Mouse (Mus musculus): Measurements from ENCODE around the gene Stx6.
"Not testable (repeated sequence)": the region's sequence is repeated elsewhere in the genome, so short reads cannot be mapped to it uniquely, and the experiment has no call there.

DNA sequence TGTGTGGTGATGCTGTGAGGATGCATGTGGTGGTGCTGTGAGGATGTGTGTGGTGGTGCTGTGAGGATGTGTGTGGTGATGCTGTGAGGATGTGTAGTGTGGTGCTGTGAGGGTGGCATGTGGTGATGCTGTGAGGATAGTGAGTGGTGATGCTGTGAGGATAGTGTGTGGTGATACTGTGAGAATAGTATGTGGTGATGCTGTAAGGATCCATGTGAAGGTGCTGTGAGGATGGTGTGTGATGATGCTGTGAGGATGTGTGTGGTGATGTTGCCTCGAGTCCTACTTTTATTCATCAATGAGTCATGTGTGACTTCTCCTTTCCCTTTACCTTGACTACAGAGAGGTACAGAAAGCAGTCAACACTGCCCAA is 15.1 kb downstream of the Stx6 start:
- TF ChIP-seq POLR2A (IDR thresholded peaks at IDR 0.05; ENCODE audit: extremely low read depth, insufficient read depth, low read length); CTCF (IDR thresholded peaks at IDR 0.05; ENCODE audit: low read depth, low read length): not testable (repeated sequence)
